Mouse (Mus musculus) megakaryocyte-erythroid progenitor cell, adult 5-6 weeks (primary cell): ENCODE data around the gene Creb3l1. TPM values are rescaled to one million over a fixed set of nuclear protein-coding genes. Genes with fewer than 3 reads are reported as not detected.

Experiments used
- ATAC-seq: replicated peaks from 2 replicates; pipeline ENCODE4 v1.8.0; 2016; ENCODE audit warnings: mild to moderate bottlenecking, inconsistent platforms; ENCODE audit not compliant: severe bottlenecking, poor library complexity, low FRiP score, low TSS enrichment
- total RNA-seq, 2 experiments: library from RNA; stranded (forward) in 1 of 2; stranded (reverse) in 1 of 2; fragments of 200-1000, 215-1000 nt in 1 of 2; fragments of >200 nt in 1 of 2; fragmentation: Nextera tagmentation in 1 of 2; gene quantifications; 2 replicates each; pipeline ENCODE4 v1.2.3; 2014 to 2017

Gene Creb3l1
- total RNA-seq, 2 experiments from 2014 or later, result 0.33 TPM; not detected in 1

DNA sequence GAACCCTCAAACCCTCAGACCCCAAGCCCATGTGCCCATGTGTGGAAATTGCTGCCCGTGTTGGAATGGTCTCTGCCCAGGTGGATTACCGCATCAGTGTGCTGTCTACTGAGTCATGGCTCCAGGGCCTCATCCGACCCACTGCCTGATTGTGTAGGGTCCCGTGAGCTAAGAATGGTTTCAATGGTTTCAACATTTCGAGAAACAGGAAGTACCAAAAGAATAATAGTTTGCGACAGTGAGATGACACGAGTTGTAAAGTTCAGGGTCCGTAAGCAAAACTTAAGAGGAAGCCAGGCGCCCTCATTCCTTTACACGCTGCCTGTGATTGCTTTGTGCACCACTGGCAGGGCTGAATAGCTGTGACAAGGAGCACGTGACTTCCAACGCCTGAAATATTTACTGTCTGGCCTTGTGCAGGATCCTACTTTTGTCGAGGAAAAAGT lies 52.2 kb downstream of the Creb3l1 start:
- ATAC-seq, result no peak

DNA sequence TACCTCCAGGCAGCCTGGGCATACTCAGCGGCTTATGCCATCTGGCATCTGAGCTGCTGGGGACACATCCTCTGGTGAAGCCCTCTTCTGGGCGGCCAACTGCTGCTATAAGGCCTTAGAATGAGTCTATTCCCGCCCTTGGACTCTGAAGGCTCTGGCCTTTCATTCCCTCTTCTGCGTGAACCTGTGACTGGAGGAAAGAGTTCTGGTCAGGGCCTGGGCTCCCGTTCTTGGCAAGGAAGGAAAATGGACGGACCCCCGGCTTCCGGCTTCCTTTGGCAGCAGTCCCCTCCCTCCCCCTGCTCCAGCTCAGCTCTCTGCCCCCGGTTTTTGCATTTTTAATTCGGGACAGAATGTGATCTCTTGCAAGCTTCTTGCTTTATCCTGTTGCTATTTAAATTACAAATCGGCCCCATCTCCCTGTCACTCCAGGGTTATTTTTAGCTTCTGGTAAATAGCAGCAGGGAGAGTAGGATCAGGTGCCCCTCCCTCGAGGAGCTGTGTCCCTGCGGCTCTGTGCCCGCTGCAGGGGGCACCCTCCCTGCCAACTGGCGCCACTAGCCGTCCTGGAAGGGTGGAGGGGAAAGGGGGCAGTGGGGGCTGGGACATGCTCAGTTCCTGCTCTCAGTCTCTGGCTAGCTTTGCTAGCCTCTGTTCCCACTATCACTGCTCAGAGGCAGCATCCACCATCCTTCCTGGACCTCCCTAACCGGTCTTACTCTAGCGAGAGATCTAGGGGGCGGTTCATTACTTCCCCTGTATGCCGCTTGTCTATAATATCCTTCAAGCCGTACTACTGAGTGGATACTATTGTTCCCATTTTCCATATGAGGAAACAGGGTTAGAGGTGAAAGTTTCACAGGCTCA lies 52.8 kb downstream of the Creb3l1 start:
- ATAC-seq, result no peak

DNA sequence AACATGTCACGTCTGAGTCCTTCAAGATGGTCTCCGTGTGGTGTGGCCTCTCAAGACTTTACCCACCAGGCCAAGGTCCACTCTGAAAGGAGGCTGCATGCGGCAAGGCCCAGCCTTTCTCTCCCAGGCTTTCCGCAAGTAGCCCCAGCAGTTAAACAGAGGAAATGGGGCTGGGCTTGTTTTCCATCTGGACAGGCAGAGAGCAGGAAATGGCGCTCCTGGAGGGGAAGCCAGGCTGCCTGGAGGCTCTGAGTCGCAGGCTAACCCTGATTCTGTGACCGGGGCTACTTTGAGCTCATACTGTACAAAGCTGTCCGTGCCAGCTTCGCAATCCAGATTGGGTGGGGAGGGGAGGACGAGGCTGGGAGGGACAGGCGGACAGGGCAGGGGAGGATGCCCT lies 56.3 kb downstream of the Creb3l1 start:
- no peak for ATAC-seq

- no peak for ATAC-seq
Measured at GRCm38 (mm10) chr2:91966367-91966766, 57.9 kb downstream of the Creb3l1 start.

GRCm38 (mm10) chr2:91965417-91965816 lies 58.9 kb downstream of the Creb3l1 start:
- ATAC-seq, result no peak

DNA sequence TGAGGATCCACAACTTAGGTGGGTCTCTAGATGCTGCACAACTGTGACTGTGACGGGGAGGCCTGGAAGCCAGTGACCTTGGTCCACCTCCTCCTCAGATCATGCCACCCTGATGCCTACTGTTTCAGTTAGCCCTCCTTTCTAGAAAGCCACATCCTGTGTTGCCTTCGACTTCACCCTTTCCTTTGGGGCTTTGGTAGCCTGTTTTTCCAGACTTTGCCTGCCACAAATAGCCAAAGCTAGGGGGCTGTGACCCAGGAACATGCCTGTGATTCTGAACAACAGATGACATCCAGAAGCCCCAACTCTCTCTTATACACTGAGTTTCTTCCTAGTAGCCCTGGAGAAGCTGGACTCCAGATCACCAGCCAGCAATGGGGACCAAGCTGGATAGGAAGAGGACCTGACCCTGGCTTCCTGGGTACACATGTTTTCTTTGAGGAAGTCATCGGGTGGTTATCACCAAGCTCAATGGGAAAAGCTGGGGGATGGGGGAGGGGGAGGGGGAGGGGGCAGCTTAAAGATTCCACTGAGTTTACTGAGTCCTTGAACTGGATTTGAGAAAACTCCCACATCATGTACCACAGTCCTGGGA lies 59.6 kb downstream of the Creb3l1 start:
- ATAC-seq, result no peak

- peak; percentile 72 for ATAC-seq
Measured at GRCm38 (mm10) chr2:91963443-91963932, 60.8 kb downstream of the Creb3l1 start.

GRCm38 (mm10) chr2:91962864-91963401 lies 61.4 kb downstream of the Creb3l1 start:
- ATAC-seq, result peak; percentile 11

DNA sequence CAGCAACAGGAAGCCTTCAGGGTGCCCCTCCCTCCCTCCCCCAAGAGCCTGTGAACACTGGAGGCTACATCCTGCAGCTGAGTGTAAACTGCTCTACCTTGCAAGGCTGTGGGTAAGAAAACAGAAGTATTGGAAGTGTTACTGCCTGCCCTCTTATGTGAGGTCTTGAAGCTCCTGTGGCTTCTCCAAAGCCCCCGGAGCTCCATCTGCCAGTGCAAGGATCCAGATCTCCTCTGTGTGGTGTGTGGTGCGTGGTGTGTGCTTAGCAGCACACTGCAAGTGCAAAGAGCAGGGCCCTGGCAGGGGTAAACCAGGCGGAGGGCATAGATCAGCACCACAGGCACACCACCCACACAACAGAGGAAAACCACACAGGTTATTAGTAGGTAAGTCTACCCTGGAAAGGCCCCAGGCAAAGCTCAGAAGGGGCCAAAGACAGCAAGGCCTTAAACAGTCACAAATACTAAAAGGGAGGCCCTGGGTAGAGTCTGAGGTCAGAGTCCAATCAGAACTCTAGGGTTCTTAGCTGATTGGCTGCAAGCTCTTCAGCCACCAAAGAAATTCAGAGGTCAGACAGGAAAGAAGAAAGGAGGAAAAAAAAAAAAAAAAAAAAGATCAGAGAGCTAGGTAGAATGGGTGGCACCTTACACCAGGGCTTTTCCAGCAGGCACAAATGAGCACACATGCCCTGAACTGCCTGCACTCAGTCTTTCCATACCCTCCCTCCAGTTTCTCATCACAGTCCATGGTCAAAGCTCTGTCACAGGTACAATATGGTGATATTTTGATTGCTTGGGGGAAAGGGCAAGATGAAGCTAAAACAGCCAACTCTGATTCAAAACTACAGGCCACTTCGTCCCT lies 62.2 kb downstream of the Creb3l1 start:
- ATAC-seq, result no peak

DNA sequence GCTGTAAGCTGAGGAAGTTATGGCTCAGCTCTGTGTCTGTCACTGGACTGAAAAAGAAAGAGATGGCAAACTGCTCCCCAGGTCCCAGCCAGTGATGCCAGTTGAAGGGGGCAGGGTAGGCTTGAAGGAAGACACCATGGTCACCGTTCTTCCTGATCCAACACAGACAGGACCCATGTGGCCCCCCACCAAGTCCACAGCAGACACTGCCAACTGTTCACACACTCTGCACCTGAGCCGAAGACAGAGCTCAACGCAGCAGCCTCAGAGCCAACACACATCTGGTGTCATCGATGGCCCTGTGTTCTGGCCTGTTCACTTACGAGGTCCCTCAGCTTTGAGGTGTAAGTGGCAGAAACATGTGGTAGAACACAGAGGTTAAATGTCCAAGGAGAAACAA lies 63.8 kb downstream of the Creb3l1 start:
- ATAC-seq, result no peak

DNA sequence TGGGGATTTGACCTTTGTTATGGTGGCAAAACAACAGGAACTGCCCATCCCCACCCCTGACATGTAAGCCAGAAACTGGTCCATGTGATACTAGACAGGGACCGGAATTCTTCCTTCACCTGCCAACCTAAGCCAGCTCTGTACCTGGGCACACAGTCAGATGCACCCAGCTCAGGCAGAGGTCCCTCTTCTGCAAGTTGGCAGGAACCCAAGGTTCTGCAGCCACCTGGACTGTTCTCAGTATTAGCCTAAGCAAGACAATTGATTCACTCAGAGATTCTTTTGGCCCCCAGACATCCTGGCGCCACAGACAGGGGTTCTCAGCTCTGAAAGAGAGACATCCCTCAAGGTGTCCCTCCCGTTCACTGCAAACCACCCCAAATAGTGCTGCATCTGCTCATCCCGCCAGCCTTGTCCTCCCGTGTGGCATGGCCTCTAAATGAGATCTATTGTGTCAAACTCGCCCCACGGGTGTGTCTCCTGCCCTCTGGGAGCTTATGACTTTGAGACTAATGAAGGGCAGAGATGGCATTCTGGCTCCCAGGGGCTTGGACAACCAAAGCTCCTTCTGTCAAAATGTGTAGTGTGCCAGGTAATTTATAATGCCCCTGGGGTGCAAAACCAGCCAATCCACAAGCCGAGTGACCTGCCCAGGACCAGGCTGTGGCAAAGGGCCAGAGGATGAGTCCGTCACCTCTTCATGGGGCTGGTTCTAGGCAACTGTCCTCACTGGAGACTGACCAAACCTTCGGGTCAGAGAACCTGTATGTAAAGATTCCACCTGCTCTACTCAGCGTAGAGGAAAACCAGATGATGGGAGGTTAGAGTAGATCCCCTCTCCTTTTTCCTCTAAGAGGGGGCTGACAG lies 64.5 kb downstream of the Creb3l1 start:
- ATAC-seq, result no peak

GRCm38 (mm10) chr2:91958701-91959457 lies 65.4 kb downstream of the Creb3l1 start:
- ATAC-seq, result peak; percentile 42

GRCm38 (mm10) chr2:91958049-91958448 lies 66.3 kb downstream of the Creb3l1 start:
- ATAC-seq, result no peak

GRCm38 (mm10) chr2:91957096-91957495 lies 67.2 kb downstream of the Creb3l1 start:
- peak; percentile 37 for ATAC-seq

GRCm38 (mm10) chr2:91955875-91956274 lies 68.4 kb downstream of the Creb3l1 start:
- ATAC-seq, result no peak

DNA sequence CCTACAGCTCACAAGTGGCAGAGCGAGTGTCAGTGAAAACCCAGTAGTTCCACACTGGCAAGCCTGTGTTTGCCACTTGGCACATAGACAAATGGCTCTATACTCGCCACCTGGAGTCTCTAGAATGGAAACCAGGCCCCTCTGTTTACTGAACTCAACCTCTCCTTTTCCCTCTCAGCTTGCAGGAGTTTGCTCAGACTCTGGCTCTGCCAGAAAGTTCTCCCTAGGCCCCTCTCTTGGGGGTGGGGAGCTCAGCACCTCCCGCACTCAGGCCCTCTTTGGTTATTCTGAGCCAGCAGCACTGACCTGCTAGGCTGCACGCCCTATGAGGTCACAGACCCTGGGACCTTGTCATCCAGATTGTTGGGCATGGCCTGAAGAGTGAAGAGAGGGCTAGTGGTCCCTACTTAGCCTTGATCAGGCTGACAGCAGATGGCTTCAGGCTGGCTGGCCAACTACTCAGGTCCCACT lies 69.1 kb downstream of the Creb3l1 start:
- no peak for ATAC-seq

GRCm38 (mm10) chr2:91953825-91954224 lies 70.5 kb downstream of the Creb3l1 start:
- no peak for ATAC-seq
